Mouse (Mus musculus) brain, embryonic 14.5 days (tissue): Measurements from ENCODE around the gene Syf2.

Experiments used
- CTCF ChIP-seq: fragments of 200-500 bp; IDR thresholded peaks from 2 replicates; pipeline ENCODE4 v1.5.1; 2012; ENCODE audit warnings: inconsistent platforms, mild to moderate bottlenecking, moderate library complexity, borderline replicate concordance; ENCODE audit not compliant: insufficient read depth, insufficient read length; ENCODE audit errors: extremely low read depth
- POLR2A ChIP-seq: fragments of 200-500 bp; IDR thresholded peaks from 2 replicates; pipeline ENCODE4 v1.6.1; 2012; ENCODE audit warnings: mild to moderate bottlenecking, inconsistent platforms, borderline replicate concordance; ENCODE audit not compliant: poor library complexity, insufficient read depth, insufficient read length, severe bottlenecking; ENCODE audit errors: extremely low read depth

GRCm38 (mm10) chr4:134975929-134976308, 45.2 kb downstream of the Syf2 start:
- TF ChIP-seq CTCF, result no peak
- TF ChIP-seq POLR2A, result no peak
